Comparison of ENCODE assay signal across 8 mouse cellular contexts in genomic region chr1:178303425-178303824, GRCm38 (mm10). TPM values are rescaled to one million over a fixed set of nuclear protein-coding genes. Genes with fewer than 3 reads are reported as not detected.
DNase-seq lines count a peak whose midpoint lies in the region; ATAC-seq and TF ChIP-seq lines count a peak whose summit lies in the region.

No protein-coding gene starts in this region.

- DNase-seq in midbrain, embryonic 10.5 days (ENCODE audit: low spot score), result peak; percentile 66
- DNase-seq in cerebellum, adult 2 months, result peak; percentile 59 to 67
- peak; percentile 46 to 62 for DNase-seq in frontal cortex, postnatal 10 days (ENCODE audit: low spot score in 2 of 2)
- DNase-seq in kidney, adult 8-10 months, result peak; percentile 60 to 82
- peak; percentile 68 for DNase-seq in limb, embryonic 14.5 days (ENCODE audit: low spot score)
- DNase-seq in natural killer cell, adult 2 months (ENCODE audit: low spot score in 2 of 2), result peak; percentile 49 to 68

- TF ChIP-seq CTCF in cerebellum, adult 2 months (IDR thresholded peaks at IDR 0.05; ENCODE audit: borderline replicate concordance, insufficient read depth, low read depth, low read length), result peak; percentile 69; the same call in 1 of the 2 replicates
- TF ChIP-seq CTCF in testis, adult 2 months (IDR thresholded peaks at IDR 0.05; ENCODE audit: control insufficient read depth, insufficient read depth, insufficient replicate concordance, low read depth, low read length), result peak; percentile 31; the same call in 1 of the 2 replicates

- H3K27ac ChIP-seq in midbrain, embryonic 10.5 days (replicated peaks), result no peak overlapping the region
- no peak overlapping the region for H3K27ac ChIP-seq in midbrain, embryonic 15.5 days
- no peak overlapping the region for H3K27ac ChIP-seq in cerebellum, adult 2 months (ENCODE audit: insufficient read depth, low read length)
- H3K27ac ChIP-seq in limb, embryonic 14.5 days (replicated peaks; ENCODE audit: low read depth, low read length), result no peak overlapping the region
- no peak overlapping the region for H3K27ac ChIP-seq in testis, adult 2 months (ENCODE audit: control insufficient read depth, insufficient read depth, low read depth, low read length)

- H3K36me3 ChIP-seq in midbrain, embryonic 10.5 days, result no peaks in the 10 kb centered on the region
- H3K36me3 ChIP-seq in midbrain, embryonic 15.5 days (replicated peaks), result no peaks in the 10 kb centered on the region
- no peaks in the 10 kb centered on the region for H3K36me3 ChIP-seq in limb, embryonic 14.5 days (ENCODE audit: control insufficient read depth, insufficient read depth, low read length)
- H3K36me3 ChIP-seq in testis, adult 2 months (ENCODE audit: control insufficient read depth, insufficient read depth, low read length), result no peaks in the 10 kb centered on the region

- H3K9me3 ChIP-seq in midbrain, embryonic 10.5 days (replicated peaks), result peaks cover 6% of the 10 kb centered on the region; the same call in 1 of the 2 replicates
- no peaks in the 10 kb centered on the region for H3K9me3 ChIP-seq in midbrain, embryonic 15.5 days
- H3K9me3 ChIP-seq in limb, embryonic 14.5 days (ENCODE audit: control insufficient read depth, low read length), result no peaks in the 10 kb centered on the region

- WGBS in midbrain, embryonic 10.5 days, result 30% methylated on average over 3 of the region's 3 CpGs
- WGBS in midbrain, embryonic 15.5 days, result 17% methylated on average over 3 of the region's 3 CpGs
- WGBS in cerebellum, adult 2 months, result 17% methylated on average over 3 of the region's 3 CpGs
- WGBS in limb, embryonic 14.5 days, result 20% methylated on average over 3 of the region's 3 CpGs

- no peak for ATAC-seq in midbrain, embryonic 15.5 days (replicated peaks)
- ATAC-seq in limb, embryonic 14.5 days (ENCODE audit: low FRiP score, low read depth), result peak; percentile 41; the same call in 1 of the 2 replicates

- no peak overlapping the region for H3K4me3 ChIP-seq in midbrain, embryonic 10.5 days
- H3K4me3 ChIP-seq in midbrain, embryonic 15.5 days, result no peak overlapping the region
- H3K4me3 ChIP-seq in cerebellum, adult 2 months (replicated peaks; ENCODE audit: insufficient read depth, low read depth, low read length), result no peak overlapping the region
- H3K4me3 ChIP-seq in limb, embryonic 14.5 days (replicated peaks; ENCODE audit: low read length), result no peak overlapping the region
- H3K4me3 ChIP-seq in testis, adult 2 months (ENCODE audit: control insufficient read depth, low read depth, low read length), result no peak overlapping the region

- TF ChIP-seq POLR2A in cerebellum, adult 2 months (IDR thresholded peaks at IDR 0.05; ENCODE audit: borderline replicate concordance, insufficient read depth, low read length), result no peak
- TF ChIP-seq POLR2A in limb, embryonic 14.5 days (IDR thresholded peaks at IDR 0.05; ENCODE audit: borderline replicate concordance, extremely low read depth, insufficient read depth, insufficient read length), result no peak
- no peak for TF ChIP-seq POLR2A in testis, adult 2 months (IDR thresholded peaks at IDR 0.05; ENCODE audit: control insufficient read depth, low read depth, low read length)

- H3K4me1 ChIP-seq in midbrain, embryonic 10.5 days, result no peaks in the 10 kb centered on the region
- H3K4me1 ChIP-seq in midbrain, embryonic 15.5 days, result no peaks in the 10 kb centered on the region
- H3K4me1 ChIP-seq in cerebellum, adult 2 months (ENCODE audit: control insufficient read depth, insufficient read depth, low read length), result no peaks in the 10 kb centered on the region; the same call in 1 of the 2 replicates
- no peaks in the 10 kb centered on the region for H3K4me1 ChIP-seq in limb, embryonic 14.5 days (ENCODE audit: control insufficient read depth, insufficient read depth, low read length)
- H3K4me1 ChIP-seq in testis, adult 2 months (ENCODE audit: control insufficient read depth, insufficient read depth, low read length), result no peaks in the 10 kb centered on the region

- no peak overlapping the region for H3K9ac ChIP-seq in midbrain, embryonic 15.5 days
- no peak overlapping the region for H3K9ac ChIP-seq in limb, embryonic 14.5 days (ENCODE audit: low read depth, low read length, severe bottlenecking)

- H3K27me3 ChIP-seq in midbrain, embryonic 10.5 days (ENCODE audit: low read depth, poor library complexity, severe bottlenecking), result no peaks in the 10 kb centered on the region
- H3K27me3 ChIP-seq in midbrain, embryonic 15.5 days (replicated peaks), result no peaks in the 10 kb centered on the region
- no peaks in the 10 kb centered on the region for H3K27me3 ChIP-seq in cerebellum, adult 2 months (ENCODE audit: control insufficient read depth, insufficient read depth, low read length)
- no peaks in the 10 kb centered on the region for H3K27me3 ChIP-seq in limb, embryonic 14.5 days (ENCODE audit: control insufficient read depth, insufficient read depth, low read length)
- no peaks in the 10 kb centered on the region for H3K27me3 ChIP-seq in testis, adult 2 months (ENCODE audit: control insufficient read depth, insufficient read depth, low read length)

- no peak overlapping the region for H3K4me2 ChIP-seq in midbrain, embryonic 15.5 days
- H3K4me2 ChIP-seq in limb, embryonic 14.5 days (replicated peaks; ENCODE audit: low read depth, low read length, severe bottlenecking), result no peak overlapping the region

RNA-seq across cellular contexts. Expression of gene Cox20, which starts 15.5 kb away (rescaled TPM):
- 96.1 and 103 TPM in 2 replicates for polyA plus RNA-seq in midbrain, embryonic 10.5 days (2016; fragmentation: Nextera tagmentation; extraction: Ambion mirVana)
- 104 and 107 TPM in 2 replicates for polyA plus RNA-seq in midbrain, embryonic 15.5 days (2015; fragmentation: Nextera tagmentation; extraction: Ambion mirVana)
- 97.7 and 99.4 TPM in 2 replicates for polyA plus RNA-seq in cerebellum, adult 2 months (2012; rRNA removed)
- polyA plus RNA-seq in limb, embryonic 14.5 days (2012; rRNA removed), result 53.3 and 72.8 TPM in 2 replicates
- 116 and 118 TPM in 2 replicates for polyA plus RNA-seq in limb, embryonic 14.5 days (2014; fragmentation: Nextera tagmentation; extraction: Ambion mirVana)
- 15.3 and 21.8 TPM in 2 replicates for polyA plus RNA-seq in testis, adult 2 months (2012; rRNA removed)

RNA-seq across cellular contexts. Expression of gene Hnrnpu, which starts 34.2 kb away (rescaled TPM):
- 440 and 471 TPM in 2 replicates for polyA plus RNA-seq in midbrain, embryonic 10.5 days (2016; fragmentation: Nextera tagmentation; extraction: Ambion mirVana)
- polyA plus RNA-seq in midbrain, embryonic 15.5 days (2015; fragmentation: Nextera tagmentation; extraction: Ambion mirVana), result 255 and 278 TPM in 2 replicates
- 365 and 383 TPM in 2 replicates for polyA plus RNA-seq in cerebellum, adult 2 months (2012; rRNA removed)
- 246 and 379 TPM in 2 replicates for polyA plus RNA-seq in limb, embryonic 14.5 days (2012; rRNA removed)
- 393 and 475 TPM in 2 replicates for polyA plus RNA-seq in limb, embryonic 14.5 days (2014; fragmentation: Nextera tagmentation; extraction: Ambion mirVana)
- 137 and 147 TPM in 2 replicates for polyA plus RNA-seq in testis, adult 2 months (2012; rRNA removed)
